Mouse (Mus musculus) E14TG2a.4 (cell line): ENCODE data around the gene Coq8a.

Experiments
- CTCF ChIP-seq: conservative IDR thresholded peaks from 2 replicates; pipeline ENCODE4 v1.5.1; 2014; ENCODE audit warnings: low read length
- NANOG ChIP-seq: IDR thresholded peaks from 2 replicates; pipeline ENCODE4 v1.6.1; 2014; ENCODE audit warnings: borderline replicate concordance, low read length, mixed read lengths
- POU5F1 ChIP-seq: IDR thresholded peaks from 2 replicates; pipeline ENCODE4 v1.6.1; 2014; ENCODE audit warnings: low read length, borderline replicate concordance

- TF ChIP-seq CTCF = no peak
- TF ChIP-seq POU5F1 = no peak
- no peak for TF ChIP-seq NANOG
Measured at GRCm38 (mm10) chr1:180247901-180248300, 48.5 kb upstream of the Coq8a start.
